Mouse (Mus musculus) large intestine, adult 2 months (tissue): ENCODE results near the gene Tinagl1. TPM values are rescaled to one million over a fixed set of nuclear protein-coding genes. Genes with fewer than 3 reads are reported as not detected.

Experiments used
- polyA plus RNA-seq: library from polyadenylated mRNA; depleted of rRNA; stranded (reverse); fragments of >200 nt; gene quantifications from 2 replicates; pipeline ENCODE4 v1.2.3, GENCODE M21; 2012; rRNA removed

Tinagl1 gene
- polyA plus RNA-seq, 1 experiment: 85.1 TPM

Other genes with a start within 250 kb of the Tinagl1 start
- gene Spocd1, start 245.9 kb downstream of the Tinagl1 start, polyA plus RNA-seq: not detected in 2 replicates
- gene Adgrb2, start 190.3 kb downstream of the Tinagl1 start, polyA plus RNA-seq: 0.92 and 1.0 TPM in 2 replicates
- 9.8 and 10.5 TPM in 2 replicates for gene Col16a1, start 127.3 kb downstream of the Tinagl1 start, polyA plus RNA-seq
- gene Pef1, start 72.6 kb downstream of the Tinagl1 start, polyA plus RNA-seq: 183 and 198 TPM in 2 replicates
- 1.8 and 3.2 TPM in 2 replicates for gene Hcrtr1, start 35.8 kb downstream of the Tinagl1 start, polyA plus RNA-seq
- not detected in 2 replicates for gene Gm853, start 47.3 kb upstream of the Tinagl1 start, polyA plus RNA-seq
- gene Serinc2, start 104.1 kb upstream of the Tinagl1 start, polyA plus RNA-seq: 289 and 323 TPM in 2 replicates
- 2.2 and 2.6 TPM in 2 replicates for gene Fabp3, start 133.5 kb upstream of the Tinagl1 start, polyA plus RNA-seq
- 0.35 TPM in 1 of 2 replicates, not detected in the other for gene Gm10570, start 133.6 kb upstream of the Tinagl1 start, polyA plus RNA-seq
- 20.3 and 24.5 TPM in 2 replicates for gene Zcchc17, start 184.8 kb upstream of the Tinagl1 start, polyA plus RNA-seq
- 43.0 and 44.9 TPM in 2 replicates for gene Snrnp40, start 185.0 kb upstream of the Tinagl1 start, polyA plus RNA-seq